Mouse (Mus musculus) neural tube, embryonic 11.5 days (tissue): ENCODE measurements at regions not wholly inside any gene's neighbourhood (a gene's known extent, or its start where the extent isn't known, plus 50 kb on each side); places are given as distances from the start of the nearest gene placed in this dataset.

ENCODE experiments used
- ATAC-seq: fragments of 200-750 bp; cut with Nextera tagmentation; 2 replicates; pipeline ENCODE4 v1.8.0; 2017; ENCODE audit warnings: moderate number of reproducible peaks, mild to moderate bottlenecking, moderate TSS enrichment, moderate library complexity; ENCODE audit not compliant: insufficient read depth, low FRiP score, low TSS enrichment
- DNase-seq: peaks from one replicate; pipeline ENCODE4 v3.0.0-alpha.2; 2015; ENCODE audit warnings: low spot score
- H3K27ac ChIP-seq: fragments of 300-500 bp; sonication (generic); 2 replicates; pipeline ENCODE4 v1.5.1; 2014; ENCODE audit warnings: low read depth, mild to moderate bottlenecking, low read length
- H3K27me3 ChIP-seq: fragments of 300-500 bp; sonication (generic); 2 replicates; pipeline ENCODE4 v1.6.1; 2014; ENCODE audit warnings: mild to moderate bottlenecking, low read length, mixed read lengths; ENCODE audit not compliant: control insufficient read depth, insufficient read depth
- H3K36me3 ChIP-seq: fragments of 300-500 bp; sonication (generic); 2 replicates; pipeline ENCODE4 v1.6.1; 2014; ENCODE audit warnings: mild to moderate bottlenecking, low read length, moderate library complexity, mixed read lengths; ENCODE audit not compliant: control insufficient read depth, insufficient read depth
- H3K4me1 ChIP-seq: fragments of 300-500 bp; sonication (generic); 2 replicates; pipeline ENCODE4 v1.6.1; 2014; ENCODE audit warnings: low read length, mixed read lengths; ENCODE audit not compliant: control insufficient read depth, insufficient read depth
- H3K4me2 ChIP-seq: fragments of 300-500 bp; sonication (generic); 2 replicates; pipeline ENCODE4 v1.6.1; 2014; ENCODE audit warnings: low read depth, mild to moderate bottlenecking, moderate library complexity
- H3K4me3 ChIP-seq: fragments of 300-500 bp; sonication (generic); 2 replicates; pipeline ENCODE4 v1.5.1; 2014; ENCODE audit warnings: low read depth, low read length
- H3K9ac ChIP-seq: fragments of 300-500 bp; sonication (generic); 2 replicates; pipeline ENCODE4 v1.6.1; 2014; ENCODE audit warnings: mild to moderate bottlenecking, low read length
- H3K9me3 ChIP-seq: fragments of 300-500 bp; sonication (generic); 2 replicates; pipeline ENCODE4 v1.6.1; 2016; ENCODE audit warnings: low read length; ENCODE audit not compliant: control insufficient read depth
- WGBS: fragments of 180-500 bp; shearing (Covaris S2); extraction: QIAGEN DNeasy Blood & Tissue Kit; methylation state at CpG from one replicate; pipeline ENCODE4 v1.1.7; 2014; 5-methylcytosine and 5-hydroxymethylcytosine counted together

DNA sequence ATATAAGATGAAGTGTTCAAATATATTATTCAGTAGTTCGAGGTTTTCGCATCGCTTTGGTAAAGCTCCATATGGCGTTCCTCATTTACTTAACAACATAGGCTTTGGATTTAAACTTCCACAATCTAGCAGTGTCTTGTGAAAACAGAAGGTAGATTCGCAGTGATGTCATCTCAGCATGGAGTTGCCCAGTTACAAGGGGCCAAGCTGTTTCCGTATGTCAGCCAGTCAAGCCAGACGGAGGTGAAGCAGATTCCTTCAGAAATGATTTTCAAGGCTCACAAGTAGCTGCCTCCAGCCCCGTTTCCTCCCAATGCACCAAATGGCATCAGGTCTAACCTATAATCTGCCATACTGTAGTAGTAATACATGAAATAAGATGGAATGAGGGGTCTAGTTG, 224.6 kb downstream of the Rwdd3 start:
- no peak overlapping the region for H3K4me2 ChIP-seq
- ATAC-seq: no peak
- H3K4me1 ChIP-seq: no peaks in the 10 kb centered on the region
- no peak overlapping the region for H3K27ac ChIP-seq
- no peaks in the 10 kb centered on the region for H3K9me3 ChIP-seq
- WGBS: 84% methylated on average over 8 of the region's 8 CpGs
- H3K4me3 ChIP-seq: no peak overlapping the region
- no peaks in the 10 kb centered on the region for H3K27me3 ChIP-seq
- no peaks in the 10 kb centered on the region for H3K36me3 ChIP-seq
- no peak overlapping the region for H3K9ac ChIP-seq
- DNase-seq: no peak

GRCm38 (mm10) chr3:120934401-120934800, 237.1 kb downstream of the Rwdd3 start:
- no peak for DNase-seq
- Histone ChIP-seq H3K9ac (no peak overlapping the region), H3K4me3 (no peak overlapping the region), H3K9me3 (no peaks in the 10 kb centered on the region), H3K36me3 (no peaks in the 10 kb centered on the region), H3K4me2 (no peak overlapping the region), H3K27ac (no peak overlapping the region), H3K27me3 (no peaks in the 10 kb centered on the region), H3K4me1 (no peaks in the 10 kb centered on the region)
- ATAC-seq: no peak
- 95% methylated on average over 4 of the region's 4 CpGs for WGBS

DNA sequence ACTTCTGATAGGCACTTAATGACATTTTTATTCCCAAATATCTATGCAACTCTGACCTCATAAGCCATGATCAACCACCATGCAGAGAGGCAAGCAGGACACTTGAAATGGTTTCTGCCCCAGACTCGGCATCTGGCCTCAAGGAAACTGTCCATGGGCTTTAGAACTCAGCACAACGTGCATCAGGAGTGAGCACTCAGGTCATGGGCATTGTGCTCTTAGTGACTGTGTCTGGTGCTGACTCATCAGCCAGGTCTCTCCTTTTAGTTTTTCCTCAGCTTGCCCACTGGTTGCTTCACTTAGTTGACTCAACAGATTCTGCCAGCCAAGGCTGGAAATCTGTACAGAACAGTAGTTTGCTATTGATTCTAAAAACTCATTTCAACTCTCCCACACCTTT, 251.1 kb downstream of the Rwdd3 start:
- no peak overlapping the region for H3K4me2 ChIP-seq
- no peak overlapping the region for H3K4me3 ChIP-seq
- H3K4me1 ChIP-seq: no peaks in the 10 kb centered on the region
- ATAC-seq (no peak), DNase-seq (no peak)
- no peaks in the 10 kb centered on the region for H3K9me3 ChIP-seq
- 84% methylated on average over 2 of the region's 2 CpGs for WGBS
- no peaks in the 10 kb centered on the region for H3K27me3 ChIP-seq
- no peak overlapping the region for H3K9ac ChIP-seq
- H3K27ac ChIP-seq: no peak overlapping the region
- no peaks in the 10 kb centered on the region for H3K36me3 ChIP-seq

DNA sequence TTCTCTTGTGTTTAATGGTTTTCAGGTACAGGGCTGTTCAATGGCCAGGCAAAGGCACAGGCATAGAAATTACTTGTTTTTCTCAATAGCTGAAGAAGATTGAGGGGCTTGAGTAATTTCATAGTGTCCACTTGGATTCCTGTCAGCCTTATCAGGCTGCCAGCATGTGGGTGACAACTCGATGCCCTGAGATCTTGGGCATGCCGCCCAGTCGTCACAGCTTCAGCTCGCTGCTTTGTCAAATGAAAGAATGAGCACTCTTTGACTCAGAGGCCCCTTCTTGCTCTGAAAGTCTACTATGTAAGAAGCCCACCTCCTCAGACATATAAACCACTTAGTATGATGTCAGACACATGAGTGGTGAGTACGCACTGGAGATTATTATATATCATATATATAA, 272.6 kb downstream of the Rwdd3 start:
- ATAC-seq: no peak
- no peak overlapping the region for H3K27ac ChIP-seq
- 90% methylated on average over 5 of the region's 5 CpGs for WGBS

GRCm38 (mm10) chr3:120898258-120898657, 273.2 kb downstream of the Rwdd3 start:
- no peak for ATAC-seq
- H3K9ac ChIP-seq: no peak overlapping the region
- WGBS: 72% methylated on average over 9 of the region's 9 CpGs

More for the DNA sequence above, 272.6 kb downstream of the Rwdd3 start:
- DNase-seq: no peak
- Histone ChIP-seq H3K4me2 (no peak overlapping the region), H3K9me3 (no peaks in the 10 kb centered on the region), H3K27me3 (no peaks in the 10 kb centered on the region), H3K4me3 (no peak overlapping the region), H3K36me3 (no peaks in the 10 kb centered on the region), H3K4me1 (no peaks in the 10 kb centered on the region), H3K9ac (no peak overlapping the region)

GRCm38 (mm10) chr3:120897758-120898157, 273.7 kb downstream of the Rwdd3 start:
- Histone ChIP-seq H3K9ac (no peak overlapping the region), H3K4me3 (no peak overlapping the region), H3K27ac (no peak overlapping the region), H3K9me3 (no peaks in the 10 kb centered on the region), H3K4me2 (no peak overlapping the region), H3K36me3 (no peaks in the 10 kb centered on the region), H3K4me1 (no peaks in the 10 kb centered on the region), H3K27me3 (no peaks in the 10 kb centered on the region)
- DNase-seq (no peak), ATAC-seq (no peak)
- 94% methylated on average over 9 of the region's 9 CpGs for WGBS

More at GRCm38 (mm10) chr3:120898258-120898657, 273.2 kb downstream of the Rwdd3 start:
- H3K4me2 ChIP-seq: no peak overlapping the region
- H3K9me3 ChIP-seq: no peaks in the 10 kb centered on the region
- H3K36me3 ChIP-seq: no peaks in the 10 kb centered on the region
- no peaks in the 10 kb centered on the region for H3K4me1 ChIP-seq
- no peak overlapping the region for H3K27ac ChIP-seq
- H3K4me3 ChIP-seq: no peak overlapping the region
- DNase-seq: no peak
- no peaks in the 10 kb centered on the region for H3K27me3 ChIP-seq

- no peak overlapping the region for H3K4me2 ChIP-seq
- no peak for DNase-seq
- ATAC-seq: no peak
- H3K4me1 ChIP-seq: no peaks in the 10 kb centered on the region
- H3K36me3 ChIP-seq: no peaks in the 10 kb centered on the region
- no peak overlapping the region for H3K9ac ChIP-seq
- H3K9me3 ChIP-seq: no peaks in the 10 kb centered on the region
- 87% methylated on average over 12 of the region's 12 CpGs for WGBS
- no peak overlapping the region for H3K4me3 ChIP-seq
- no peak overlapping the region for H3K27ac ChIP-seq
- no peaks in the 10 kb centered on the region for H3K27me3 ChIP-seq
These were observed 274.3 kb downstream of the Rwdd3 start for GRCm38 (mm10) chr3:120897221-120897620.

- Histone ChIP-seq H3K27ac (no peak overlapping the region), H3K9ac (no peak overlapping the region), H3K4me1 (no peaks in the 10 kb centered on the region), H3K4me2 (no peak overlapping the region), H3K27me3 (no peaks in the 10 kb centered on the region), H3K4me3 (no peak overlapping the region), H3K36me3 (no peaks in the 10 kb centered on the region), H3K9me3 (no peaks in the 10 kb centered on the region)
- WGBS: 75% methylated on average over 19 of the region's 20 CpGs
- DNase-seq: no peak
- no peak for ATAC-seq
These were observed 285.2 kb downstream of the Rwdd3 start for GRCm38 (mm10) chr3:120886063-120886841.

GRCm38 (mm10) chr3:120885401-120885800, 286.1 kb downstream of the Rwdd3 start:
- H3K36me3 ChIP-seq: no peaks in the 10 kb centered on the region
- WGBS: 83% methylated on average over 5 of the region's 5 CpGs
- DNase-seq (no peak), ATAC-seq (no peak)
- H3K4me3 ChIP-seq: no peak overlapping the region
- no peaks in the 10 kb centered on the region for H3K9me3 ChIP-seq
- no peaks in the 10 kb centered on the region for H3K27me3 ChIP-seq
- no peak overlapping the region for H3K4me2 ChIP-seq
- H3K27ac ChIP-seq: no peak overlapping the region
- no peaks in the 10 kb centered on the region for H3K4me1 ChIP-seq
- H3K9ac ChIP-seq: no peak overlapping the region
